In the genomic region with DNA sequence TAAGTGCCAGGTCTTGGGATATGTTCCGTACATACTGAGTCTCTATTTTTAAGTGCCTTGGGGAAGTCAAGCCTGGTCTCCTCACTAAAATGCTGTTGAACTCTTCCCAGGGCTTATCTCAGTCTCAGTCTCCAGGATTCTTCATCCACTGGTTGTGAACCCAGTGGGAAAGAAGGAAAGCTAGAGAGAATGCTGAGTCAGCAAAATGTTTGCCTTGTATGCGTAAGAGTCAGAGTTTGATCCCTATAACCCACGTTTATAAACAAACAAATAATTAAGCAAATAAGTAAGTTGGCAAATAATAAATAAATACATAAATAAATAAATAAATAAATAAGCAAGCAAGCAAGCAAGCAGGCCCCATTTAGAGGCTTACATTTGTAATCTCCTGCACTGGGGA, we compare ENCODE assay signal across 14 mouse cellular contexts.
"Had no signal": no experiment of that assay in that cellular context is flagged by ENCODE, and none has a peak within 500 bp of the region (broad histone marks: within the 10 kb centered on the region; RNA-seq: fewer than 3 reads in every experiment).

No protein-coding gene starts in this region.

- H3K27me3 ChIP-seq: midbrain, embryonic 12.5 days; neural tube, embryonic 12.5 days; stomach, embryonic 15.5 days had no signal

- H3K9me3 ChIP-seq: midbrain, embryonic 10.5 days; midbrain, embryonic 12.5 days; neural tube, embryonic 12.5 days; stomach, embryonic 15.5 days had no signal

- H3K27ac ChIP-seq: midbrain, embryonic 10.5 days; midbrain, embryonic 12.5 days; neural tube, embryonic 12.5 days; stomach, embryonic 15.5 days; stomach, postnatal 0 days had no signal

- H3K4me3 ChIP-seq: midbrain, embryonic 10.5 days; midbrain, embryonic 12.5 days; neural tube, embryonic 12.5 days; stomach, embryonic 15.5 days had no signal

- H3K36me3 ChIP-seq: midbrain, embryonic 10.5 days; midbrain, embryonic 12.5 days; neural tube, embryonic 12.5 days; stomach, embryonic 15.5 days had no signal

- H3K9ac ChIP-seq: lung, embryonic 14.5 days; midbrain, embryonic 12.5 days; neural tube, embryonic 12.5 days; stomach, embryonic 15.5 days had no signal

- DNase-seq: lung, adult 18-20 months; lung, embryonic 14.5 days; lung, postnatal 10 days; lung, postnatal 4 days; midbrain, embryonic 14.5 days; right cerebral cortex, postnatal 14 days; thymus, adult 2 months; thymus, postnatal 25 days; thymus, postnatal 4 days had no signal

- H3K4me1 ChIP-seq: midbrain, embryonic 10.5 days; midbrain, embryonic 12.5 days; neural tube, embryonic 12.5 days; stomach, embryonic 15.5 days had no signal
